Mouse (Mus musculus): ENCODE data around the gene Setd4. TPM values are rescaled to one million over a fixed set of nuclear protein-coding genes. Genes with fewer than 3 reads are reported as not detected.

The Setd4 gene
- polyA plus RNA-seq, 1 experiment, result 6.2 TPM

DNA sequence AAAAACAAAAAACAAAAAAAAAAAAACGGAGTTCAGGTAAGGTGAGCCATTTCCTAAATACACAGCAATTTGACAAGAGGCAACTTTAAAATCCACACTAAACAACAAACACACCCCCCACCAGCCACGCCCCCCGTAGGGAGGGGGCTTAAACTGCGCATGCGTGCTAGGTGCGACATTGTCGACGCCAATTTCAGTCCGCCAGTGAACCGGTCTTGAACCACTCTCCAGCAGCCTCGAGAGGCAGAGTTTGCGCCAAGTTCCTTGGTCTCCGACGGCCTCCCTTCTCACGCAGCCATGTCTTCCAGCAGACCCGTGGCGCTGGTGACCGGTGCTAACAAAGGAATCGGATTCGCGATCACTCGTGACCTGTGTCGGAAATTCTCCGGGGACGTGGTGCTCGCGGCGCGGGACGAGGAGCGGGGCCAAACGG lies 3.8 kb upstream of the Setd4 start:
- H3K27me3 ChIP-seq (ENCODE audit: control insufficient read depth, insufficient read depth, insufficient read length), result no peaks in the 10 kb centered on the region
- no peaks in the 10 kb centered on the region for H3K79me3 ChIP-seq (ENCODE audit: low read depth)
- peak overlapping the region; percentile 55 for H3ac ChIP-seq (ENCODE audit: control insufficient read depth, insufficient read length, low read depth)
- no peak overlapping the region for H3K4me3 ChIP-seq (ENCODE audit: insufficient read depth, poor library complexity, severe bottlenecking)
- H3K79me2 ChIP-seq (ENCODE audit: control insufficient read depth, insufficient read depth), result no peaks in the 10 kb centered on the region
- no peaks in the 10 kb centered on the region for H3K36me3 ChIP-seq (ENCODE audit: control insufficient read depth, insufficient read depth)
- TF ChIP-seq MAX (IDR thresholded peaks at IDR 0.05) (no peak), CTCF (IDR thresholded peaks at IDR 0.05; ENCODE audit: control insufficient read depth, insufficient read depth, insufficient read length) (no peak), MYOD1 (IDR thresholded peaks at IDR 0.05; ENCODE audit: control insufficient read depth, insufficient read length, low read depth) (no peak), FOSL1 (IDR thresholded peaks at IDR 0.05; ENCODE audit: insufficient read depth, low read length, poor library complexity, severe bottlenecking) (no peak), USF1 (IDR thresholded peaks at IDR 0.05; ENCODE audit: low read depth) (no peak), MYOG (IDR thresholded peaks at IDR 0.05; ENCODE audit: control insufficient read depth, extremely low read depth, insufficient read length) (no peak), CEBPB (IDR thresholded peaks at IDR 0.05; ENCODE audit: low read depth) (no peak)

DNA sequence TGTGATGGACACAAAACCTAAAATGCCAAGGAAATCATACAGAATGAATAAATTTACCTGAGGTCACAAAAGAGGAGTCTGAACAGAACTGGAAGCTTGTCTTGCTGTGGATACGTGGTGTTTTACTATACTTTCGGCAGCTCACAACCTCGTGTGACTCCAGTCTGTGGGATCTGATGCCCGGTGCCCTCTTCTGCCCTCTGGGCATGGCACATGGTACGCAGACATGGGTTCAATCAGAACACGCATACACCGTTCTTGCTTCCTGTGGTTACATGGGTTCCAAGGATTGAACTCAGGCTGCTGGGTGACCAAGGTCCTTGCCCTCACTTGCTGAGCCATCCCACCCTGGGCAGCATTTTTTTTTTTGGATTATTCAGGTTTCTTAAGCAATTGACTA lies 2.3 kb upstream of the Setd4 start:
- Histone ChIP-seq H3K79me3 (ENCODE audit: low read depth) (no peaks in the 10 kb centered on the region), H3K79me2 (ENCODE audit: control insufficient read depth, insufficient read depth) (no peaks in the 10 kb centered on the region)

DNA sequence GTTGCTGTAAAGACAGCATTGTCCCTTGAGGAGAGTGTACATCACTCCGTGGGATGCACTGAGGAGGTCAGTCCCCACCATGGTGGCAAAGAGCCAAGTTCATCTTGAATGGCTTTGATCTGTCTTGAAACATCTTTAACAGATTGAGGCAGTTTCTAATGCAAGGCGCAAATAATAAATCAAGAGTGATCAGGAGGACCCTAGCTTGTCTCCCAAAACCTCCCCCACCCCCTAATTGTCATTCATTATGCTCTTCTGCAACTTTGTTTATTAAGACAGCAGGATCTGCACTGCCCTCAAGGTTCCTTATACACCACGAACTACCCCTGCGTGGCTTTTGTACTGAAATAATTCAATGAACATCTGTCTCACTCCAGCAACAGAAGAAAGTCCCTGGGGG lies 1.7 kb upstream of the Setd4 start, which contains the start of gene Cbr1:
Gene Cbr1, plus strand, starts transcription at position 301 of the 400 bp plus-strand sequence.
- Histone ChIP-seq H3K27me3 (ENCODE audit: control insufficient read depth, insufficient read depth, insufficient read length) (no peaks in the 10 kb centered on the region), H3K36me3 (ENCODE audit: control insufficient read depth, insufficient read depth) (no peaks in the 10 kb centered on the region), H3ac (ENCODE audit: control insufficient read depth, insufficient read length, low read depth) (no peak within 1 kb of the TSS), H3K79me3 (ENCODE audit: low read depth) (no peaks in the 10 kb centered on the region), H3K79me2 (ENCODE audit: control insufficient read depth, insufficient read depth) (no peaks in the 10 kb centered on the region), H3K4me3 (ENCODE audit: insufficient read depth, poor library complexity, severe bottlenecking) (no peak within 1 kb of the TSS)
- TF ChIP-seq FOSL1 (IDR thresholded peaks at IDR 0.05; ENCODE audit: insufficient read depth, low read length, poor library complexity, severe bottlenecking) (no peak), CTCF (IDR thresholded peaks at IDR 0.05; ENCODE audit: control insufficient read depth, insufficient read depth, insufficient read length) (no peak), MYOG (IDR thresholded peaks at IDR 0.05; ENCODE audit: control insufficient read depth, extremely low read depth, insufficient read length) (no peak), USF1 (IDR thresholded peaks at IDR 0.05; ENCODE audit: low read depth) (no peak), CEBPB (IDR thresholded peaks at IDR 0.05; ENCODE audit: low read depth) (no peak), MYOD1 (IDR thresholded peaks at IDR 0.05; ENCODE audit: control insufficient read depth, insufficient read length, low read depth) (no peak), MAX (IDR thresholded peaks at IDR 0.05) (no peak)

More for the DNA sequence above, 2.3 kb upstream of the Setd4 start:
- no peaks in the 10 kb centered on the region for H3K27me3 ChIP-seq (ENCODE audit: control insufficient read depth, insufficient read depth, insufficient read length)
- TF ChIP-seq MYOD1 (IDR thresholded peaks at IDR 0.05; ENCODE audit: control insufficient read depth, insufficient read length, low read depth) (no peak), FOSL1 (IDR thresholded peaks at IDR 0.05; ENCODE audit: insufficient read depth, low read length, poor library complexity, severe bottlenecking) (no peak), USF1 (IDR thresholded peaks at IDR 0.05; ENCODE audit: low read depth) (no peak), CEBPB (IDR thresholded peaks at IDR 0.05; ENCODE audit: low read depth) (no peak), MAX (IDR thresholded peaks at IDR 0.05) (no peak), MYOG (IDR thresholded peaks at IDR 0.05; ENCODE audit: control insufficient read depth, extremely low read depth, insufficient read length) (no peak), CTCF (IDR thresholded peaks at IDR 0.05; ENCODE audit: control insufficient read depth, insufficient read depth, insufficient read length) (no peak)
- no peak overlapping the region for H3K4me3 ChIP-seq (ENCODE audit: insufficient read depth, poor library complexity, severe bottlenecking)
- H3K36me3 ChIP-seq (ENCODE audit: control insufficient read depth, insufficient read depth), result no peaks in the 10 kb centered on the region
- no peak overlapping the region for H3ac ChIP-seq (ENCODE audit: control insufficient read depth, insufficient read length, low read depth)

DNA sequence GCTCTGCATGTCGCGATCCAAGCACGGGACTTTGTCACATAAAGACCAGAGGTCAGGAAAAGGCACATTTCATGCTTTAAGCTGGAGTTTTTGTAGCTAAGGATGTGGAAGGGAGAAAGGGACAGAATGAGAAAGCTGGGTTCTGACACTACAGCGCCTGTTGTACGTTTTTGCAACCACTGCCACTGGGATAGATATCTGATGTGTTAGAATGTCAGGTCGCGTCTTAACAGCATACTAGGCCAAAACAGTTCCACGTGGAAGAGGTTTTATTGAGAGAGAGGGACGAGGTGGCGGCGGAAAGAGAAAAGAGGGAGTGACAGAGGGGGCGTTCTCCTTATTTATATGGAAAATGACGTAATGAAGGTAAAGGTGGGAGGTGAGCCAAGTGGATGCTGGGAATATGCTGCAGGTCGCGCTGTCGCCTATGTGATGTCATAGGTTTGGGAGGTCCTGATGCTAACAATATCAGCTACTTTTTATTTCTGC lies 662 bp upstream of the Setd4 start:
- no peaks in the 10 kb centered on the region for H3K27me3 ChIP-seq (ENCODE audit: control insufficient read depth, insufficient read depth, insufficient read length)
- peak overlapping the region; percentile 34 for H3K4me3 ChIP-seq (ENCODE audit: insufficient read depth, poor library complexity, severe bottlenecking)
- H3K36me3 ChIP-seq (ENCODE audit: control insufficient read depth, insufficient read depth), result no peaks in the 10 kb centered on the region
- no peaks in the 10 kb centered on the region for H3K79me3 ChIP-seq (ENCODE audit: low read depth)
- no peak overlapping the region for H3ac ChIP-seq (ENCODE audit: control insufficient read depth, insufficient read length, low read depth)
- no peaks in the 10 kb centered on the region for H3K79me2 ChIP-seq (ENCODE audit: control insufficient read depth, insufficient read depth)
- TF ChIP-seq MYOG (IDR thresholded peaks at IDR 0.05; ENCODE audit: control insufficient read depth, extremely low read depth, insufficient read length) (no peak), CEBPB (IDR thresholded peaks at IDR 0.05; ENCODE audit: low read depth) (no peak), CTCF (IDR thresholded peaks at IDR 0.05; ENCODE audit: control insufficient read depth, insufficient read depth, insufficient read length) (no peak), FOSL1 (IDR thresholded peaks at IDR 0.05; ENCODE audit: insufficient read depth, low read length, poor library complexity, severe bottlenecking) (no peak), MYOD1 (IDR thresholded peaks at IDR 0.05; ENCODE audit: control insufficient read depth, insufficient read length, low read depth) (no peak), USF1 (IDR thresholded peaks at IDR 0.05; ENCODE audit: low read depth) (no peak), MAX (IDR thresholded peaks at IDR 0.05) (no peak)

DNA sequence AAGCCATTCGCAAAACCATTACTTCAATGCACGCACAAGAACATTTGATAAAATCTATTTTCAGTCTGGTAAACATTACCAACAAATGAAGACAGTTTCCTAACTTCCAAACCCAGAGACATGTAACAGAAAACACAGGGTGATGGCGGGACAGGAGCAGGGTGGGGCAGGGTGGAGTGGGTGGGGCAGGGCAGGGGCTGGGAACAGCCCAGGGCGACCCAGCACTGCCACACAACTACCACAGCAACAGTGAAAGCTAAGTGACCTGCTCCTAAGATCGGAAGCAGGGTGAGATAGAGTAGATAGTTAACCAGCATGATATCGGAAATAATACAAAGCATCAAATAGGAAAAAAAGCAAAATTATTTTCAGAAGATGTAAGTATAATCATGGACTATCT lies 4.4 kb downstream of the Setd4 start:
- no peak for TF ChIP-seq MYOD1 (IDR thresholded peaks at IDR 0.05; ENCODE audit: control insufficient read depth, insufficient read length, low read depth)
- TF ChIP-seq FOSL1 (IDR thresholded peaks at IDR 0.05; ENCODE audit: insufficient read depth, low read length, poor library complexity, severe bottlenecking), result no peak
- no peak for TF ChIP-seq MAX (IDR thresholded peaks at IDR 0.05)
- no peak for TF ChIP-seq CEBPB (IDR thresholded peaks at IDR 0.05; ENCODE audit: low read depth)
- no peak for TF ChIP-seq USF1 (IDR thresholded peaks at IDR 0.05; ENCODE audit: low read depth)
- no peak for TF ChIP-seq CTCF (IDR thresholded peaks at IDR 0.05; ENCODE audit: control insufficient read depth, insufficient read depth, insufficient read length)
- TF ChIP-seq MYOG (IDR thresholded peaks at IDR 0.05; ENCODE audit: control insufficient read depth, extremely low read depth, insufficient read length), result no peak
- Histone ChIP-seq H3K27me3 (ENCODE audit: control insufficient read depth, insufficient read depth, insufficient read length) (no peaks in the 10 kb centered on the region), H3K4me3 (ENCODE audit: insufficient read depth, poor library complexity, severe bottlenecking) (no peak overlapping the region), H3K79me3 (ENCODE audit: low read depth) (no peaks in the 10 kb centered on the region), H3K79me2 (ENCODE audit: control insufficient read depth, insufficient read depth) (no peaks in the 10 kb centered on the region), H3K36me3 (ENCODE audit: control insufficient read depth, insufficient read depth) (no peaks in the 10 kb centered on the region), H3ac (ENCODE audit: control insufficient read depth, insufficient read length, low read depth) (no peak overlapping the region)

All from C2C12 (cell line).